Mouse (Mus musculus): ENCODE results near the gene B3galt1. TPM values are rescaled to one million over a fixed set of nuclear protein-coding genes. Genes with fewer than 3 reads are reported as not detected.

Gene B3galt1
- polyA plus RNA-seq, 1 experiment from 2014 or later, result 0.61 TPM

DNA sequence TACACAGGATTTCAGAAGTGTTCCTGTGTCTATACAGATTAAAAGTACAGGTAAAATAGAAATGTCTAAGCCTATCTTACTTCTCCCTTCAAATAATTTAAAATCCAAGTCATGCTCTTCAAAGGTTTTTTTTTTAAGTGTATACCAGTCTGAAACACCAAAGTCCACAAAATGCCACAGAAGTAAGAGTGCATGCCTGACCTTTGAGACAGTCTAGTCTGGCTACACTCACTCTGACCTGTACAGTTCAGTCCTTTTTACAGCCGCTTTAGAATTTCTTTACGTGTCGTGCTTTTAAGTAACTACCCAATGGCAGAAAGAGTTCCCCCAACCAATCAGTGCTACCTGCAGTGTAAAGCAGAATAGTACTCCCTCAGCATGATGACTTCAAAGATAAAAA, 314.2 kb downstream of the B3galt1 start:
- no peaks in the 10 kb centered on the region for H3K4me1 ChIP-seq
- H3K36me3 ChIP-seq, result no peaks in the 10 kb centered on the region
- H3K9ac ChIP-seq, result no peak overlapping the region
- H3K9me3 ChIP-seq (replicated peaks), result no peaks in the 10 kb centered on the region
- no peak overlapping the region for H3K27ac ChIP-seq
- H3K27me3 ChIP-seq (replicated peaks), result no peaks in the 10 kb centered on the region
- WGBS (ENCODE audit: insufficient replicate concordance), result 77% methylated on average over 3 of the region's 3 CpGs
- no peak overlapping the region for H3K4me3 ChIP-seq
- no peak overlapping the region for H3K4me2 ChIP-seq
- ATAC-seq, result no peak

DNA sequence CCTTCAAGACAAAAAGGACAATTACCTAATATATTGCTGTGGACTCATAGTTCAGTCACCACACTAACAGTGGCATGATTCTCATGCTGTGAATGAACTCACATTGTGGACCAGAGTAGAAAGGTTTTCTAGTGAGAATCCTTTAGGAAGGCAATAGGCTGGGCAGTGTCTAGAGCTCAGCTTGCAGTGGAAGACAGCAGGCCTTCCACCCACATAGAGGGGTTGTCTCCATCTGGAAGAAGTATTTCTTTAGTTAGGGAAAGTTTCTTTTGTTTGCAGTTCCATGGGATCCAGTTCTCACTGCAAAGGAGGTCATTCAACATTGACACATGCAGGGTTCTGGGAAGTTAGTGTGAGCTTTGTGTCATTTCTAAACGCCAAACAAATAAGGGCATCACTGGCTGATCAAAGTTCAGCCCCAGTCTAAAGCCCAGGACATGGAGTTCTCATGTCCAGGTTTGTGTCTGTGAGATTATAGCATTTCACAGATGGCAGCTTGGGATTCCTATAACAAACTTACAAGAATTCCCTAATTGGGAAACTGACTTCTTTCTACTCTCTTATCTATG, 316.1 kb downstream of the B3galt1 start:
- Histone ChIP-seq H3K36me3 (no peaks in the 10 kb centered on the region), H3K27ac (no peak overlapping the region), H3K27me3 (replicated peaks) (no peaks in the 10 kb centered on the region), H3K9me3 (replicated peaks) (no peaks in the 10 kb centered on the region), H3K4me1 (no peaks in the 10 kb centered on the region), H3K9ac (no peak overlapping the region), H3K4me2 (no peak overlapping the region), H3K4me3 (no peak overlapping the region)
- whole genome bisulfite sequencing (ENCODE audit: insufficient replicate concordance), result 39% methylated on average over 1 of the region's 1 CpGs
- ATAC-seq, result no peak

DNA sequence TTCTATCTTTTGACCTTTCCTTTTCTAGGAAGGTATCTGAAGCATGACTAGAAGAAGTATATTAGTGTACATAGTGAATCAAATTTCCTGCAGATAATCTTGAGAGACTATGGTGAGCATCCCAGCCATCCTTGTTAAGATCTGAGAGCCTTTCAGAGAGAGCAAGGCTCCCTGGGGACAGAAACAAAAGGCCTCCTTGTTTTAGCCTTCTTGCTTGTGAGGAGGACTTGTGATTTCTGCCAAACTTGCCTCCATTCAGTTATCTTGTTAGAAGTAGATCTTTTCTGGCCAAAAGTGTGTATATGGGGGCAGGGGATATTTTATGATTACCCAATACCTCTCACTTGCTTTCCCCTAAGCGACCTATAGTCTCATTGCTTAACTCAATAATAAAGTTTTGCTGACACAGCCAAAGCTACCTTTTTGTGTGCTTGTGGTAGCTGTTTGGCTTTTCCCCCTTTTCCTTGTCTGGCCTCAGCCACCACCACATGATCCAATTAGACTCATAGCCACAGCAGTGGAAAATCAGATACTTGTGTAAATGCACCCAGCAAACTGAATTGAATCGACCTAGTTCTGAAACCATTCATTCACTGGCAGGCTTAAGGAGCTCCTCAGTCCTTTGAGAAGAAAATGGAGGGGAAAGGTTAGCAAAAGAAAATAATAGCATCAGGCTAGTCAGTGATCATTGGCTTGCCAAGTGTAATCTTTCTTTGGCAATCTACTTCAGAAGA, 332.5 kb downstream of the B3galt1 start:
- H3K27ac ChIP-seq, result no peak overlapping the region
- no peaks in the 10 kb centered on the region for H3K9me3 ChIP-seq (replicated peaks)
- no peaks in the 10 kb centered on the region for H3K4me1 ChIP-seq
- H3K9ac ChIP-seq, result no peak overlapping the region
- H3K36me3 ChIP-seq, result no peaks in the 10 kb centered on the region
- no peaks in the 10 kb centered on the region for H3K27me3 ChIP-seq (replicated peaks)
- no peak overlapping the region for H3K4me2 ChIP-seq
- no peak overlapping the region for H3K4me3 ChIP-seq
- no peak for ATAC-seq
- 48% methylated on average over 2 of the region's 2 CpGs for WGBS (ENCODE audit: insufficient replicate concordance)

DNA sequence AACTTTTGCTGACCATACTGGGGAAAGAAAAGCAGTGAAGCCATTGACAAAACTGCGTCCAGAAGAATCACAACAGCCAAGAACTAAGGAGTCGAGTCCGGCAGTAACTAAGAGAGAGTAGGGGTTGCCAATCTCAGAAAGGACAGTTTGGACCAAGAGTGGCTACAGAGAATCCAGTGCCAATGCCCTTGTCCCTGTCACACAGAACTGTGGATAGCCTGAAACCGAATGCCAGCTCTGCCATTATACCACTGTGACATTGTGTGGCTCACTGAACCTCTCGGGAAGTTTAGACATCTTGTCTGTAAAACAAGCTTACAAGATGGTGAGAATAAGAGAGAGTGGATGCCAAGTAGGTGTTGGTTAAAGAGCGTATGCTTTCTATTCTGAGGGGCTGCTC, 335.9 kb downstream of the B3galt1 start:
- Histone ChIP-seq H3K4me2 (no peak overlapping the region), H3K9me3 (replicated peaks) (no peaks in the 10 kb centered on the region), H3K4me3 (no peak overlapping the region), H3K4me1 (no peaks in the 10 kb centered on the region), H3K27me3 (replicated peaks) (no peaks in the 10 kb centered on the region), H3K36me3 (no peaks in the 10 kb centered on the region), H3K27ac (no peak overlapping the region), H3K9ac (no peak overlapping the region)
- ATAC-seq, result no peak
- WGBS (ENCODE audit: insufficient replicate concordance), result 74% methylated on average over 6 of the region's 6 CpGs

DNA sequence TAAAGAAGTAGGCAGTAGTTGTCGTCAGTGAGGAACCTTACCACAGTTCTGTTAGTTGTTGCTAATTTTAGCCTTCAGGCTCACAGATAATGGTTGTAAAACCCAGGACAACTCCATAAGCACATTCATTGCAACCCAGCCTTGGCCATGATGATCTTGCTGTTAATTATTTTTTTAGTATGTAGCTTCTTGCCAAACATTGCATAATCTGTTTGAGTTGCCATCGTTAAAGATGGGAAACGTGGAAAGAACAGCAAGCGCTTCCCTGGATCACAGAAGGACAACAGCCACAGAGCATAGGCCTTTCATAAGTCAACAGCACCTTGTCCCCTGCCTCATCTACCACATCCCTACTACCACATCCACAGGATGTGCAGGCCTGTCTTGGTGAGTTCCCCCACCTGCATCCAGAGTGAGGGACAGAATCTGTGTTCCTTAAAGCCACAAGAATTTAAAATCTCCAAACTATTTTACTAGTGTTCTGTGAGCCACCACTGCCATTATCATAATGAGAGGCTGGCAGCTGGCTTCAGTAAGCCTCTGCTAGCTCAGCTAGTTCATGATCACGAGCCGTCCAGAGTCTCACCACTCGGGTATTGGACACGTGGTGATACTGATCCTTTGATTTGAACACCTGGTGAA, 337.1 kb downstream of the B3galt1 start:
- WGBS (ENCODE audit: insufficient replicate concordance), result 70% methylated on average over 8 of the region's 8 CpGs
- Histone ChIP-seq H3K27ac (no peak overlapping the region), H3K9me3 (replicated peaks) (no peaks in the 10 kb centered on the region), H3K9ac (no peak overlapping the region), H3K27me3 (replicated peaks) (no peaks in the 10 kb centered on the region), H3K4me3 (no peak overlapping the region), H3K36me3 (no peaks in the 10 kb centered on the region), H3K4me2 (no peak overlapping the region), H3K4me1 (no peaks in the 10 kb centered on the region)
- no peak for ATAC-seq

DNA sequence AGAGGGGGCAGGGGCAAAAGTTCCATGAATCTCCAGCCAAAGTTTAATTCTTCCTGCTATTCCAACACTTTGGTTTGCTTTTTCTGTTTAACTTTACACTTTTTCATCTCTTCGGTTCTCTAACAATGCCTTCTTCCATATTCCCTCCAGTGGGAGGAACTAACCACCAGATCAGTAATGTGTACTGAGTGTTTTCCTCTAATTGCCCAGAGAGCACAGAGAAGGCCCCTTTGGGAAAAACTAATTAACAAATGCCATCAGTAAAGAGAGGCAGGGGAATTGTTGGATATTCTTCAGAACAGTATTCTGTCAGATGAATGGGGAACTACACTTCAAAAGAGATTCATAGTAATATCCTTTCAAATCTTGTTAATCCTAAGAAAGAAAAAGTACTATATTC, 338.1 kb downstream of the B3galt1 start:
- Histone ChIP-seq H3K4me2 (no peak overlapping the region), H3K9ac (no peak overlapping the region), H3K27ac (no peak overlapping the region), H3K36me3 (no peaks in the 10 kb centered on the region), H3K9me3 (replicated peaks) (no peaks in the 10 kb centered on the region), H3K4me3 (no peak overlapping the region), H3K27me3 (replicated peaks) (no peaks in the 10 kb centered on the region), H3K4me1 (no peaks in the 10 kb centered on the region)
- ATAC-seq, result no peak
- 58% methylated on average over 1 of the region's 1 CpGs for WGBS (ENCODE audit: insufficient replicate concordance)

DNA sequence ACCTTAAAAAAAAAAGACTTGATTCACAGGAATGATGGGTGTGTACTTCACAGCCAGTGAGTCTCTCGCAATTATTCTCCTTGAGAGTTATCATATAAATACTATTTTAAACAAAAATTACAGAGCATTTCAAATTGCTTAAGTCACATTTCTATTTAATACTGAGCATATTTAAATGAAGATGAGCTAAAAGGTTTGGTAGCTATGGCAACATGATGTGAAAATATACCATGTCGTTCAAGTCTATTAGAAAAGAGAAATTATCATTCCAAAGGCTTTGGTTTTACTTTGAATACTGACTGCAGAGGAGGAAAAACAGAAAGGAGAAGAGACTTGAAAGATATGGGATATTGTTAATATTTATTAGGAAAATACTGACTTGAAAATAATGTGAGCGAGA, 366.3 kb downstream of the B3galt1 start:
- Histone ChIP-seq H3K9me3 (replicated peaks) (no peaks in the 10 kb centered on the region), H3K9ac (no peak overlapping the region), H3K27me3 (replicated peaks) (no peaks in the 10 kb centered on the region), H3K4me3 (no peak overlapping the region), H3K4me1 (no peaks in the 10 kb centered on the region), H3K4me2 (no peak overlapping the region), H3K27ac (no peak overlapping the region), H3K36me3 (no peaks in the 10 kb centered on the region)
- ATAC-seq, result no peak
- WGBS (ENCODE audit: insufficient replicate concordance), result 68% methylated on average over 3 of the region's 3 CpGs

DNA sequence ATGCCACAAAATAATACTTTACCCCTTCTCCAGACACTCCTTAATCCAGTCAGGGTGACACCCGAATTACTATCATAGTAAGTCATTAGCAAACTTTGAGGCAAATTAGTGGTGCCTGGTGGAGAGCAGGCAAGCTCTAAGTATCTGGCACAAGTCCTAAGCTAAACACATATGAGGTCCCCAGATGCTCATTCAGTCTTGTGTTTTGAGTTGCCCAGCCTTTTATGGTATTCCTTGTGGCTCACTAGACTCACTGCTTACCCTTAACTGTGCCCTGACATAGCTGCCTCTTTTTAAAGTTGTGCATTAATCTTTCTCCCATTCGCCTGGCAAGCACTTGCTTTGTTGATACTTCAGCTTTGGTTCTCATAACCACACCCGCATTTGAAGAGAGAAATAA, 382.7 kb downstream of the B3galt1 start:
- 68% methylated on average over 3 of the region's 3 CpGs for WGBS (ENCODE audit: insufficient replicate concordance)
- H3K9me3 ChIP-seq (replicated peaks), result no peaks in the 10 kb centered on the region
- no peak for ATAC-seq
- no peak overlapping the region for H3K9ac ChIP-seq
- no peak overlapping the region for H3K27ac ChIP-seq
- no peaks in the 10 kb centered on the region for H3K27me3 ChIP-seq (replicated peaks)
- no peak overlapping the region for H3K4me3 ChIP-seq
- no peak overlapping the region for H3K4me2 ChIP-seq
- no peaks in the 10 kb centered on the region for H3K4me1 ChIP-seq
- H3K36me3 ChIP-seq, result no peaks in the 10 kb centered on the region

DNA sequence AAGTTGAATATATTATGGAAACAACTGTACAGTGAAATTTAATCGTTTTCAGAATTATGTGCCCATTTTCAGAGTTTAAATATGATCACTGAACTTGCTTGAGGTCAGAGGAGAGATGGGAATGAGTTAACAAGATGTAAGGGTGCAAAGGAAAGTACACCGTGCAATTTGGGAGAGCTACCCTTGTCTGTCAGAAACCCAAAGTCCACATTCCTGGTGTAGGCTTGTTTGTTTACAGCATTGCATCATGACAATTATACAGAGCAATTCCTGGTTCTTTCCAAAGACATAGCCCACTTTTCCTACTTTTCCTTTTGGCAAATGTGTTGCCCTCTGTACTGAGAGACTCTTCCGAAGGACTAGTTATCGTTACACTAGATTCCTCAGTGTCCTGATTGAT, 390.5 kb downstream of the B3galt1 start:
- Histone ChIP-seq H3K27me3 (replicated peaks) (no peaks in the 10 kb centered on the region), H3K9me3 (replicated peaks) (no peaks in the 10 kb centered on the region), H3K36me3 (no peaks in the 10 kb centered on the region), H3K4me3 (no peak overlapping the region), H3K9ac (no peak overlapping the region), H3K4me2 (no peak overlapping the region), H3K27ac (no peak overlapping the region), H3K4me1 (no peaks in the 10 kb centered on the region)
- no peak for ATAC-seq
- WGBS (ENCODE audit: insufficient replicate concordance), result 70% methylated on average over 4 of the region's 4 CpGs

DNA sequence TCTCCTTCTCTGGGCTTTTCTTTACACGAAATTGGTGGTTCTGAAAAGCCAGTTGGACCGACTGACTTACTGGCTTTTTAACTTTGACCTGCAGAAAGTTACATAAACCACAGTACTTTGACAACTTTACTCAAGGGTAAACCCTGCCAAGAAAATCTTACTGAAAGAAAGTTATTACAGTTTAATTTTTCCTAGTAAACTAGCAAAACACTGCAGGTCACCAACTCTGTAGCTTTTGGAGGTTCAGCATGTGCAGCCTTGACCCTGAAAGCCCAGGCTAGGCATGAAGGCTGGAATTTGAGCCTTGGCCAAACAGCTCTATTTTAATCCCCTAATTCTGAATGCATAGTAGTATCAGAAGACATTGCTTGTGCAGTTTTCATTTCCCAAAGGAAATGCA, 391.9 kb downstream of the B3galt1 start:
- Histone ChIP-seq H3K27ac (no peak overlapping the region), H3K4me1 (no peaks in the 10 kb centered on the region), H3K4me3 (no peak overlapping the region), H3K36me3 (no peaks in the 10 kb centered on the region), H3K27me3 (replicated peaks) (no peaks in the 10 kb centered on the region), H3K9me3 (replicated peaks) (no peaks in the 10 kb centered on the region), H3K9ac (no peak overlapping the region), H3K4me2 (no peak overlapping the region)
- WGBS (ENCODE audit: insufficient replicate concordance), result 57% methylated on average over 2 of the region's 2 CpGs
- ATAC-seq, result no peak

DNA sequence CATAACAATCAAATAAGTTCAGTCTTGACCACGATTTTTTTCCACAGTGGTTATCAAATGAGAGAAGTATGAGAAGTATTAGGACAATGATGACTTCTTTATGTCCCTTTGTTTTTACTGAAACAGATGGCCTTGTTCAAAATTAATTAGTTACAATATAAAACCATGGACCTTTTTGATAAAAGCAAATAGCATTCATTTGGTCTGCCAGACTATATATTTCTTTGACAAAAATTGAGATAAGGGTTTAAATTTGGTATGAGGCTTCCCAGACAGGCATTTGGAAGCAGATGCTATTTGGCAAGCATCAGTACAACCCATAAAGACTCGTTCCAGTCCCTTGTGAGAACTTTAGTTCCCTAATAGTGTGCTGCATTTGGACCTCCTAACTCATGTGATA, 395.0 kb downstream of the B3galt1 start:
- Histone ChIP-seq H3K9me3 (replicated peaks) (no peaks in the 10 kb centered on the region), H3K4me1 (no peaks in the 10 kb centered on the region), H3K36me3 (no peaks in the 10 kb centered on the region), H3K4me2 (no peak overlapping the region), H3K27ac (no peak overlapping the region), H3K4me3 (no peak overlapping the region), H3K27me3 (replicated peaks) (no peaks in the 10 kb centered on the region), H3K9ac (no peak overlapping the region)
- WGBS (ENCODE audit: insufficient replicate concordance), result 23% methylated on average over 2 of the region's 2 CpGs
- no peak for ATAC-seq

DNA sequence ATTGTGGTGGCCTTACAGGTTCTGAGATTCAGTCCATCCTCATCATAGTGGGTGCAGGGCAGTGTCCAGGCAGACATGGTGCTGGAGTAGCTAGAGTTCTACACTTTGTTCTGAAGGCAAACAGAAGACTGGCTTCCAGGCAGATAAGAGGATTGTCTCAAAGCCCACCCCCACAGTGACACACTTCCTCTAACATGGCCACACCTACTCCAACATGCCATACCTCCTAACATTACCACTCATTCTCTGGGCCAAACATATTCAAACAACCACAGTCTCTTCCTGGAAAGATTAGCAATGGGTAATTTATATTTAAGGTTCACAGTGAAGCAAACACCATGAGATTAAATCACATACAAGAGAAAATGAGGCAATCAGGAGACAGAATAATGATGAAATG, 403.1 kb downstream of the B3galt1 start:
- no peaks in the 10 kb centered on the region for H3K4me1 ChIP-seq
- no peaks in the 10 kb centered on the region for H3K9me3 ChIP-seq (replicated peaks)
- H3K36me3 ChIP-seq, result no peaks in the 10 kb centered on the region
- ATAC-seq, result no peak
- no peak overlapping the region for H3K4me2 ChIP-seq
- no peaks in the 10 kb centered on the region for H3K27me3 ChIP-seq (replicated peaks)
- no peak overlapping the region for H3K27ac ChIP-seq
- H3K9ac ChIP-seq, result no peak overlapping the region
- H3K4me3 ChIP-seq, result no peak overlapping the region

All from liver, embryonic 12.5 days (tissue).